18 mouse cellular contexts compared by ENCODE assay signal in genomic region chrX:130149216-130149615, GRCm38 (mm10).
A peak's percentile ranks its signal among the peaks of the same experiment; 100 is the strongest.
DNase-seq lines count a peak whose midpoint lies in the region; TF ChIP-seq lines count a peak whose summit lies in the region.
"Had no signal": no experiment of that assay in that cellular context is flagged by ENCODE, and none has a peak within 500 bp of the region (broad histone marks: within the 10 kb centered on the region; RNA-seq: fewer than 3 reads in every experiment).

No protein-coding gene starts in this region.

- H3K9ac ChIP-seq in heart, adult 2 months (ENCODE audit: low read depth, low read length), result no peak overlapping the region
- H3K9ac ChIP-seq: embryonic facial prominence, embryonic 12.5 days; heart, embryonic 15.5 days; hindbrain, embryonic 13.5 days; limb, embryonic 12.5 days; liver, embryonic 15.5 days had no signal

- TF ChIP-seq CTCF in heart, adult 2 months (IDR thresholded peaks at IDR 0.05), result peak; percentile 26

- no peaks in the 10 kb centered on the region for H3K27me3 ChIP-seq in heart, adult 2 months (ENCODE audit: control insufficient read depth, insufficient read depth, low read length)
- H3K27me3 ChIP-seq in splenic B cell, adult 2 months (ENCODE audit: control insufficient read depth, insufficient read depth, low read length, poor library complexity, severe bottlenecking), result no peaks in the 10 kb centered on the region
- H3K27me3 ChIP-seq: embryonic facial prominence, embryonic 12.5 days; heart, embryonic 15.5 days; hindbrain, embryonic 13.5 days; limb, embryonic 12.5 days; liver, embryonic 15.5 days had no signal

- no peaks in the 10 kb centered on the region for H3K4me1 ChIP-seq in heart, adult 2 months (ENCODE audit: control insufficient read depth, insufficient read depth, low read length)
- H3K4me1 ChIP-seq: embryonic facial prominence, embryonic 12.5 days; heart, embryonic 15.5 days; hindbrain, embryonic 13.5 days; limb, embryonic 12.5 days; liver, embryonic 15.5 days had no signal

- no peak for TF ChIP-seq EP300 in heart, adult 2 months (IDR thresholded peaks at IDR 0.05; ENCODE audit: insufficient read depth, low read depth, low read length)

- TF ChIP-seq POLR2A in heart, adult 2 months (IDR thresholded peaks at IDR 0.05; ENCODE audit: insufficient read depth, low read depth, low read length), result no peak

- DNase-seq in heart, adult 2 months, result no peak
- no peak for DNase-seq in heart, adult 11 months
- DNase-seq in lung, postnatal 10 days, result peak; percentile 1
- DNase-seq in lung, postnatal 36 days, result no peak
- peak; percentile 1 for DNase-seq in NIH3T3 (ENCODE audit: low read depth)
- peak; percentile 1 for DNase-seq in splenic B cell, adult 2 months (ENCODE audit: low read depth, low spot score)
- DNase-seq in urinary bladder, postnatal 14 days (ENCODE audit: low spot score), result no peak
- DNase-seq: cerebellum, postnatal 36 days; kidney, adult 18-20 months; kidney, postnatal 4 days; midbrain, embryonic 14.5 days; right cerebral cortex, postnatal 25 days had no signal

- intact Hi-C loops in heart, adult 2 months (cut with DNase I), result no loop called here

- H3K79me2 ChIP-seq in heart, adult 2 months (replicated peaks; ENCODE audit: control insufficient read depth, insufficient read depth, low read length), result no peaks in the 10 kb centered on the region

- H3K27ac ChIP-seq in heart, adult 2 months, result no peak overlapping the region
- H3K27ac ChIP-seq: embryonic facial prominence, embryonic 12.5 days; heart, embryonic 15.5 days; hindbrain, embryonic 13.5 days; limb, embryonic 12.5 days; liver, embryonic 15.5 days; macrophage had no signal

- no peak overlapping the region for H3K4me3 ChIP-seq in heart, adult 2 months
- H3K4me3 ChIP-seq: embryonic facial prominence, embryonic 12.5 days; heart, embryonic 15.5 days; hindbrain, embryonic 13.5 days; limb, embryonic 12.5 days; liver, embryonic 15.5 days had no signal

- no peaks in the 10 kb centered on the region for H3K36me3 ChIP-seq in heart, adult 2 months (ENCODE audit: control insufficient read depth, insufficient read depth, low read length)
- no peaks in the 10 kb centered on the region for H3K36me3 ChIP-seq in splenic B cell, adult 2 months (ENCODE audit: control insufficient read depth, insufficient read depth, low read length, poor library complexity, severe bottlenecking)
- H3K36me3 ChIP-seq: embryonic facial prominence, embryonic 12.5 days; heart, embryonic 15.5 days; hindbrain, embryonic 13.5 days; limb, embryonic 12.5 days; liver, embryonic 15.5 days had no signal

Comparison
In these comparisons a context has a peak if more than half of its experiments do, and no peak if none do; other contexts are left out.
1. DNase-seq: peak in lung, postnatal 10 days (single experiment), NIH3T3 (single experiment) and splenic B cell, adult 2 months (single experiment); none in heart, adult 2 months (0 of 2), heart, adult 11 months (single experiment), lung, postnatal 36 days (single experiment) and urinary bladder, postnatal 14 days (single experiment).